Mouse (Mus musculus): ENCODE data around the gene Rara.

The Rara gene

GRCm38 (mm10) chr11:98995987-98996386 is 68.4 kb downstream of the Rara start:
- DNase-seq (ENCODE audit: low spot score in 2 of 2), result no peak

GRCm38 (mm10) chr11:98997659-98998058 is 70.0 kb downstream of the Rara start:
- DNase-seq (ENCODE audit: low spot score in 2 of 2), result no peak

- DNase-seq (ENCODE audit: low spot score in 2 of 2), result no peak
Measured at GRCm38 (mm10) chr11:98998776-98999175, 71.2 kb downstream of the Rara start.

- no peak for DNase-seq (ENCODE audit: low spot score in 2 of 2)
Measured at GRCm38 (mm10) chr11:98999243-98999642, 71.6 kb downstream of the Rara start.

GRCm38 (mm10) chr11:99006788-99007187 is 79.2 kb downstream of the Rara start:
- DNase-seq (ENCODE audit: low spot score in 2 of 2), result no peak

- no peak for DNase-seq (ENCODE audit: low spot score in 2 of 2)
Measured at GRCm38 (mm10) chr11:99010124-99010523, 82.5 kb downstream of the Rara start.

- no peak for DNase-seq (ENCODE audit: low spot score in 2 of 2)
Measured at GRCm38 (mm10) chr11:99010706-99011105, 83.1 kb downstream of the Rara start.

GRCm38 (mm10) chr11:99013856-99014255 is 86.2 kb downstream of the Rara start:
- no peak for DNase-seq (ENCODE audit: low spot score in 2 of 2)

GRCm38 (mm10) chr11:99019844-99020243 is 92.2 kb downstream of the Rara start:
- DNase-seq (ENCODE audit: low spot score in 2 of 2), result no peak

- no peak for DNase-seq (ENCODE audit: low spot score in 2 of 2)
Measured at GRCm38 (mm10) chr11:99022384-99022933, 94.8 kb downstream of the Rara start.

GRCm38 (mm10) chr11:99023094-99023493 is 95.5 kb downstream of the Rara start:
- no peak for DNase-seq (ENCODE audit: low spot score in 2 of 2)

GRCm38 (mm10) chr11:99023500-99024467 is 96.2 kb downstream of the Rara start, which contains the start of gene Top2a:
Top2a (minus strand) TSS chr11:99024189.
- DNase-seq (ENCODE audit: low spot score in 2 of 2), result peak; percentile 90 to 94
